Mouse (Mus musculus) ES-E14 (cell line): ENCODE data around the gene Mknk2. TPM values are rescaled to one million over a fixed set of nuclear protein-coding genes. Genes with fewer than 3 reads are reported as not detected.

Source experiments
- DNase-seq: peaks from one replicate; pipeline ENCODE4 v3.0.0-alpha.2; 2013; ENCODE audit warnings: low read depth, low spot score
- H3K27ac ChIP-seq: 2 replicates; pipeline ENCODE4 v1.5.1; 2012; ENCODE audit warnings: low read depth, mild to moderate bottlenecking, low read length, moderate library complexity, mixed read lengths; ENCODE audit not compliant: poor library complexity, insufficient read depth, severe bottlenecking
- H3K36me3 ChIP-seq: 2 replicates; pipeline ENCODE4 v1.6.1; 2012; ENCODE audit warnings: mild to moderate bottlenecking, low read length, moderate library complexity, mixed read lengths; ENCODE audit not compliant: control insufficient read depth, poor library complexity, insufficient read depth, severe bottlenecking
- H3K4me1 ChIP-seq, 2 experiments: fragments of 150-350 bp in 1 of 2; sonication (generic) in 1 of 2; 2 replicates each; pipeline ENCODE4 v1.6.1; 2012; ENCODE audit warnings: low read length in 2 of 2, mild to moderate bottlenecking in 1 of 2, mixed read lengths in 1 of 2; ENCODE audit not compliant: control insufficient read depth in 2 of 2, insufficient read depth in 2 of 2, poor library complexity in 1 of 2
- H3K4me3 ChIP-seq, 2 experiments: fragments of 150-350 bp in 1 of 2; sonication (generic) in 1 of 2; 2 replicates each; pipeline ENCODE4 v1.5.1; 2012; ENCODE audit warnings: low read length in 2 of 2, low read depth in 1 of 2, mild to moderate bottlenecking in 1 of 2, mixed read lengths in 1 of 2; ENCODE audit not compliant: insufficient read depth in 1 of 2, poor library complexity in 1 of 2, severe bottlenecking in 1 of 2
- H3K9ac ChIP-seq: 2 replicates; pipeline ENCODE4 v1.6.1; 2012; ENCODE audit warnings: low read depth, mild to moderate bottlenecking, low read length, mixed read lengths; ENCODE audit not compliant: poor library complexity, insufficient read depth, severe bottlenecking
- H3K9me3 ChIP-seq: fragments of 150-350 bp; sonication (generic); 2 replicates; pipeline ENCODE4 v1.6.1; 2012; ENCODE audit warnings: low read depth, mild to moderate bottlenecking, low read length; ENCODE audit not compliant: control insufficient read depth, insufficient read depth
- CHD2 ChIP-seq: IDR thresholded peaks from 2 replicates; pipeline ENCODE4 v1.6.1; 2014; ENCODE audit warnings: mild to moderate bottlenecking, low read depth, low read length, inconsistent platforms
- HCFC1 ChIP-seq: IDR thresholded peaks from 2 replicates; pipeline ENCODE4 v1.6.1; 2012; ENCODE audit warnings: low read length, inconsistent platforms, borderline replicate concordance; ENCODE audit not compliant: insufficient read depth
- MAFK ChIP-seq: IDR thresholded peaks from 2 replicates; pipeline ENCODE4 v1.6.1; 2014; ENCODE audit warnings: mild to moderate bottlenecking, low read depth, low read length, inconsistent platforms; ENCODE audit not compliant: insufficient read depth
- ZC3H11A ChIP-seq: IDR thresholded peaks from 2 replicates; pipeline ENCODE4 v1.6.1; 2012; ENCODE audit warnings: low read depth, mild to moderate bottlenecking, inconsistent platforms, low read length, borderline replicate concordance
- ZNF384 ChIP-seq: IDR thresholded peaks from 2 replicates; pipeline ENCODE4 v1.6.1; 2012; ENCODE audit warnings: low read depth, low read length, inconsistent platforms
- in situ Hi-C, 2 experiments: fragments of 600-800 bp; cut with MboI; formaldehyde crosslinking; loops; one replicate each; pipeline ENCODE4 v1.15.1; 2025; ENCODE audit warnings: low sequenced_read_pairs in 2 of 2, inconsistent platforms in 1 of 2; ENCODE audit not compliant: unreplicated experiment in 2 of 2
- total RNA-seq: library from RNA; depleted of rRNA; stranded (reverse); fragments of 300-350 nt; gene quantifications from 2 replicates; pipeline ENCODE4 v1.2.3, GENCODE M21; 2012

Mknk2 gene
- total RNA-seq, 1 experiment, result 40.7 TPM

DNA sequence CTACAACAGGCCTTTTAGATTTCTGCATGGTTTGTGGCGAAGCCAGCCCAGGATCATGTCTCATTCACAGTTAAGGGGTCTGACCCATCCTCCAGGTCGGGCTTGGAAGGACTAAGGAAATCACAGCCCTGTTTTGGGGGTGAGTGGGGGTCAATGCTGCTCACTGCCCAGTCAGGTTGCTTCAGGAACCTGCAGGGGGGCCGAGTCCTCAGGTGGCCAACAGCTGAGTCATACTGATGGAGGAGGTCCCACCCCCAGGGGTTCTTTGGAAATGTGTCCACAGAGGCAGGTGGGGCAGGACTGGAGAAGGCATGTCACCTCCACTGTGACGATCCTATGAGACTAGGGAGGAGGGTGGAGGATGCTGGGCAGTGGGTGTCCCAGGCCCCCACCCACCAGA, 12.5 kb downstream of the Mknk2 start:
- H3K36me3 ChIP-seq, result peaks cover 39% of the 10 kb centered on the region
- in situ Hi-C loops, result no loop called here
- no peak for TF ChIP-seq MAFK
- no peak for TF ChIP-seq CHD2
- TF ChIP-seq ZNF384, result no peak
- no peak for TF ChIP-seq ZC3H11A
- no peak for TF ChIP-seq HCFC1
- H3K4me3 ChIP-seq, result no peak overlapping the region
- no peak for DNase-seq
- H3K9me3 ChIP-seq, result no peaks in the 10 kb centered on the region
- no peak overlapping the region for H3K27ac ChIP-seq
- H3K4me1 ChIP-seq, result peaks cover 0 to 24% of the 10 kb centered on the region in 2 experiments; a peak in 3 of 4 replicates
- no peak overlapping the region for H3K9ac ChIP-seq

DNA sequence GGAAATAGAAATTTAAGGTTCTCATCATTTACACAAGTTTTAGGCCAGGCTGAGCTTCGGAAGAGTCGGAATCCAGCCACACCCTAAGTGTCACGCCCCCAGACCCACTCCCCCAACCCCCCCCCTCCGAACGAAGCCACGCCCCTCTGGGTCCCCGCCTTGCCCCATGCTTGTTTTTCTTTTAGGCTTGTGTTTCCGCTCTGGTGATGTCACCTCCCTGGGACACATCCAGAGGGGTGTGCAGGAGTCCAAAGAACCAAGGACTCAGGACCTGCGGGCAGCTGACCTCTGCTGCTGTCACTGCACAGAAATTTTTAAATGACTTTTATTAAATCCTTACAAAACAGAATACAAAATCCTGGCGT, 12.9 kb downstream of the Mknk2 start:
- Histone ChIP-seq H3K36me3 (peaks cover 36% of the 10 kb centered on the region), H3K9ac (peak overlapping the region; percentile 73; the same call in 1 of the 2 replicates), H3K4me1 (peaks cover 0 to 24% of the 10 kb centered on the region in 2 experiments; a peak in 3 of 4 replicates), H3K4me3 (peak overlapping the region; percentile 31 to 45; a peak in 3 of 4 replicates), H3K9me3 (no peaks in the 10 kb centered on the region), H3K27ac (no peak overlapping the region)
- TF ChIP-seq HCFC1 (no peak), CHD2 (no peak), MAFK (no peak), ZC3H11A (no peak), ZNF384 (no peak)
- DNase-seq, result no peak
- in situ Hi-C loops, result no loop called here

DNA sequence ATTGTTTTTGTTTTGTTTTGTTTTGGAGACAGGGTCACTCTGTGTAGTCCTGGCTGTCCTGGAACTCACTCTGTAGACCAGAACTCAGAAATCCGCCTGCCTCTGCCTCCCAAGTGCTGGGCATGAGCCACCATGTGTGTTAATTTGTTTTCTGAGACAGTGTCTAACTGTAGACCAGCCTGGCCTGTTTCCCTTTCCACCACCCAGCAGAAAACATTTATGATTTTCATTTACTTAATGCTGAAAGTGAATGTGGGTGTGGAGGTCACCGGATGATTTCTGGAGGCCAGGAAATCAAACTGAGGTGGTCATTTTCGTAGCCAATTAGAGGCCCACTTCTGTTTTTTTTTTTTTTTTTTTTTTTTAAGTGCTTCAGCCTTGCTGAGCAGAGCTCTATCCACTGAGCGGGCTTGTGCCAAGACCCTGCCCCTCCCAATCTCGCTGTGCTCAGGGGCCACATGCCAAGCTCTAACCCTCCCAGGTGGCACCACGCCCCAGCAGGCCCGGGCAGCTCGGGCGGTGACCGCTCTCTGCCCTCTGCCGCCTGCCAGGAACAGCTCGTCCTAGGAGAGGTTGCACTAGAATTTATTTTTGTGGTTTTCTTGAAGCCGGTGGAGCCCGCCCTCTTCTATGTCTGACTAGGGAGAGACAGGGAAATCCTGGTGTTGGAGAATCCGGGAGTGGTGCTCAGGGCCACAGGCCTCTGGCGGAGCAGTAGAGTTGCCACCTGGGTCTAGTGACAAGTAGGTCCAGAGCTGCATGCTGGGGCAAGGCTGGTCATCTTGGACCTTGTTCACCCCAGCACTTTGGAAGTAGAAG, 13.5 kb downstream of the Mknk2 start:
- in situ Hi-C loops, result no loop called here
- Histone ChIP-seq H3K4me1 (peaks cover 0 to 24% of the 10 kb centered on the region in 2 experiments; a peak in 3 of 4 replicates), H3K9me3 (no peaks in the 10 kb centered on the region), H3K4me3 (peak overlapping the region; percentile 31 to 45), H3K9ac (peak overlapping the region; percentile 73), H3K36me3 (peaks cover 30% of the 10 kb centered on the region), H3K27ac (peak overlapping the region; percentile 55; the same call in 1 of the 2 replicates)
- TF ChIP-seq HCFC1 (no peak), ZC3H11A (no peak), MAFK (no peak), ZNF384 (peak; percentile 79), CHD2 (no peak)
- no peak for DNase-seq

GRCm38 (mm10) chr10:80663485-80664196, 14.3 kb downstream of the Mknk2 start:
- no peaks in the 10 kb centered on the region for H3K9me3 ChIP-seq
- TF ChIP-seq ZC3H11A (no peak), ZNF384 (no peak), MAFK (no peak), HCFC1 (no peak), CHD2 (no peak)
- H3K27ac ChIP-seq, result no peak overlapping the region
- no peak overlapping the region for H3K4me3 ChIP-seq
- H3K9ac ChIP-seq, result no peak overlapping the region
- peaks cover under 1 to 26% of the 10 kb centered on the region in 2 experiments for H3K4me1 ChIP-seq
- H3K36me3 ChIP-seq, result peaks cover 22% of the 10 kb centered on the region
- DNase-seq, result no peak
- in situ Hi-C loops, result no loop called here
